Mouse (Mus musculus): Measurements from ENCODE around the gene Ak9.

DNA sequence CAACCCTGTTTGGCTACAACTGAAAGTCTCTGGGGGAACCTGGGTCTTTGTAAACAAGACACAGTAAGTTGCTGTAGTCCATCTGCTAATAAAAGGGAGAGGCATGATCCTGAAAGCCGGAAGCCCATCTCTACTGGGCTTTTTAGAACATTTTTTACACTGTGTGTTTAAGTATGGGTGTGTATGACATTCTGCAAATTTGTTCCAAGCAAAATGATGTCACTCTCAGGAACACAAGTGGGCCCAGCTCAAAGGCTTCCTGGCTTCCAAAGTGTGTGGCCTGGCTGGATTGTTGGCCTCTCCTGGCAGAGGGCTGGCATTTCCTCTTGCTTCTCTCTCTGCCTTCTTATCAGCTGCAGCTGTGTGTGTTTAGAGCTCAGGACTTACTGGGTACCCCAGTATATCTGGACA, 171.2 kb downstream of the Ak9 start:
- TF ChIP-seq CTCF (IDR thresholded peaks at IDR 0.05; ENCODE audit: borderline replicate concordance, extremely low read depth, insufficient read depth, insufficient read length) = no peak
- no peak for TF ChIP-seq POLR2A (IDR thresholded peaks at IDR 0.05; ENCODE audit: borderline replicate concordance, extremely low read depth, insufficient read depth, insufficient read length, poor library complexity, severe bottlenecking)
